Mouse (Mus musculus): ENCODE measurements around the gene Sh3d21. TPM values are rescaled to one million over a fixed set of nuclear protein-coding genes. Genes with fewer than 3 reads are reported as not detected.

The Sh3d21 gene
- polyA plus RNA-seq, 1 experiment from 2014 or later: 1.6 TPM

DNA sequence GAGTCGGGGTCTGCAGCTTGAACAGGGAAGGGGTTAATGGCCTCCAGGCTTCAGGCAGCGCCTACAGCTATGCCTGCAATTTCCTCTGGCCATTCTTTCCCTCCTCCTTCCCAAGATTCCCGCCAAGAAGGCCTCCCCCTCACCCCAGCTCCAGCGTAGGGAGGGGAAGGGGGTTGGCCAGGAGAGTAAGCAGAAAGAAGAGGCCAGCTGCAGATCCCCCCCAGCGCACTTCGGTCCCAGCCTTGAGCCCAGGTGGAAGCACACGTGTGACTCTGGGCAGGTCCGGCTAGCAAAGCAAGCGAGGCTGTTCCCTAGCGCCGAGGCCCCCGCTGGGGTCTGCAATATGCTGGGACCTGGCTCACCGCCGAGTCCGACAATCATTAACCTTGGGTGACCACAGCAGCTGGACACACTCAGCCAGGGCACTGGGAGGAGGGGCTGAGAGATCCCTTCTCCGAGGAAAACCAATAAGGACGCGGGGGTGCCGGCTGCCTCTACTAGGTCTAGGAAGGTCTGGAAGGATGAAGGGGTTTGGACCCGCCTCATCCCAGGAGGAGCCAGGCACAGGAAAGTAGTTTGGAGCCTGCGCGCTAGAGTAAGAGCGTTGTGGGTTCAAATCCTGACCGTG lies 15.6 kb downstream of the Sh3d21 start, which contains the start of gene Eva1b:
Eva1b (plus strand) TSS at position 212 of the 628 bp plus-strand sequence.
- peaks cover 28% of the 10 kb centered on the region for H3K27me3 ChIP-seq (ENCODE audit: control insufficient read depth, insufficient read depth, low read length)
- WGBS: 2% methylated on average over 24 of the region's 24 CpGs
- H3K27ac ChIP-seq (ENCODE audit: low read depth, low read length): no peak within 1 kb of the TSS

DNA sequence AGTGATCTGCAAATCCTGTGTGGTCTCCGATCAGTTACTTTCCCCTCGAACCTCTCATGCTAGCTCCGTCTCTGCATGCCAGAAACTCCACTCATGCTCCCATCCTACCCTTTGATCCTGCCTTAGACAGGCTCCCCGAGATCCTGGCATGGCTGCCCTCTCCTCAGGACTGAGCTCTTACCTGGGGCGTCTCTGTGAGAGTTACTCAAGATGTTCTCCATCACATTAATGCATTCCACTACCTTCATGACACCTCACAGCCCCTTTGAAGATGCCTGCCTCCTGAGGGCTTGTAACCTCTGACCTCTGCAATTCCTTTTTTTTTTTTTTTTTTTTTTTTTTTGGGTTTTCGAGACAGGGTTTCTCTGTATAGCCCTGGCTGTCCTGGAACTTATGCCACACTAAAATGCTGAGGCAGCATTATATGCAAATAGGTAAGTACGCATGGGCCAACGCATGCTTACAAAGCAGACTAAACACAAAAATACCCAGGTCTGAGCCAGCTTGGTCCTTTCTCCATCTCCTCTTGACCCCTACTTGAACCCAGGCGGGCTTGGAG lies 16.2 kb downstream of the Sh3d21 start:
- DNase-seq (ENCODE audit: low spot score): no peak
- H3K4me3 ChIP-seq (ENCODE audit: low read depth, low read length): no peak overlapping the region
- no peak overlapping the region for H3K9ac ChIP-seq (ENCODE audit: low read length)
- peaks cover 28% of the 10 kb centered on the region for H3K27me3 ChIP-seq (ENCODE audit: control insufficient read depth, insufficient read depth, low read length)
- peaks cover 7% of the 10 kb centered on the region for H3K4me1 ChIP-seq (replicated peaks; ENCODE audit: control insufficient read depth, insufficient read depth, low read length)
- 61% methylated on average over 9 of the region's 9 CpGs for WGBS
- H3K4me2 ChIP-seq (ENCODE audit: low read depth, low read length, severe bottlenecking): no peak overlapping the region
- no peaks in the 10 kb centered on the region for H3K9me3 ChIP-seq (ENCODE audit: control insufficient read depth, low read length)
- no peak overlapping the region for H3K27ac ChIP-seq (ENCODE audit: low read depth, low read length)
- ATAC-seq (replicated peaks; ENCODE audit: low FRiP score): peak; percentile 6; the same call in 1 of the 2 replicates
- no peaks in the 10 kb centered on the region for H3K36me3 ChIP-seq (ENCODE audit: control insufficient read depth, insufficient read depth, low read length)

More for the DNA sequence above, 15.6 kb downstream of the Sh3d21 start, which contains the start of gene Eva1b:
- Histone ChIP-seq H3K9ac (ENCODE audit: low read length) (peak within 1 kb of the TSS; percentile 52), H3K9me3 (ENCODE audit: control insufficient read depth, low read length) (no peaks in the 10 kb centered on the region), H3K4me2 (ENCODE audit: low read depth, low read length, severe bottlenecking) (peak within 1 kb of the TSS; percentile 71), H3K4me1 (replicated peaks; ENCODE audit: control insufficient read depth, insufficient read depth, low read length) (peaks cover 7% of the 10 kb centered on the region), H3K36me3 (ENCODE audit: control insufficient read depth, insufficient read depth, low read length) (no peaks in the 10 kb centered on the region), H3K4me3 (ENCODE audit: low read depth, low read length) (peak within 1 kb of the TSS; percentile 44)
- peak; percentile 73 for DNase-seq (ENCODE audit: low spot score)
- ATAC-seq (replicated peaks; ENCODE audit: low FRiP score): peak; percentile 22; the same call in 1 of the 2 replicates

DNA sequence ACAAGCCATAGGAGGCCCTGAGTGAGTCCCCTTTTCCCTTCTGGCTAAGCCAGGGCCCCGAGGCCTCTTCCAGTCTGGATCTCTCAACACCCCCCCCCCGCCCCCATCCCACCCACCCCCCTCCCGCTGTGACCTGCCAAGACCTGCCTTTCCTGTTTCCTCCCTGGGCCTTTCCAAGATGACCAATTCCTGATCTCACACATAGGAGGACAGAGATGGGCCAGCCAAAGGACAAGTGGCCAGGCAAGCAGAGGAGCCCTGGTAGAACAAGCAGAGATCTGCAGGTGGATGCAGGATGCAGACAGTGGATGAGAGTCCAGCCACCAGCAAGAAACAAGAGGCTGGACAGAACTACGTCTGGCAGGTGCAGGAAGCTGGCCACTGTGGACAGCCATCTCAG lies 17.9 kb downstream of the Sh3d21 start:
- 57% methylated on average over 4 of the region's 4 CpGs for WGBS
- ATAC-seq (replicated peaks; ENCODE audit: low FRiP score) (no peak), DNase-seq (ENCODE audit: low spot score) (no peak)
- Histone ChIP-seq H3K27me3 (ENCODE audit: control insufficient read depth, insufficient read depth, low read length) (peaks cover 28% of the 10 kb centered on the region), H3K4me2 (ENCODE audit: low read depth, low read length, severe bottlenecking) (no peak overlapping the region), H3K9ac (ENCODE audit: low read length) (no peak overlapping the region), H3K9me3 (ENCODE audit: control insufficient read depth, low read length) (no peaks in the 10 kb centered on the region), H3K4me3 (ENCODE audit: low read depth, low read length) (no peak overlapping the region), H3K27ac (ENCODE audit: low read depth, low read length) (no peak overlapping the region), H3K4me1 (replicated peaks; ENCODE audit: control insufficient read depth, insufficient read depth, low read length) (peaks cover 7% of the 10 kb centered on the region), H3K36me3 (ENCODE audit: control insufficient read depth, insufficient read depth, low read length) (no peaks in the 10 kb centered on the region)

DNA sequence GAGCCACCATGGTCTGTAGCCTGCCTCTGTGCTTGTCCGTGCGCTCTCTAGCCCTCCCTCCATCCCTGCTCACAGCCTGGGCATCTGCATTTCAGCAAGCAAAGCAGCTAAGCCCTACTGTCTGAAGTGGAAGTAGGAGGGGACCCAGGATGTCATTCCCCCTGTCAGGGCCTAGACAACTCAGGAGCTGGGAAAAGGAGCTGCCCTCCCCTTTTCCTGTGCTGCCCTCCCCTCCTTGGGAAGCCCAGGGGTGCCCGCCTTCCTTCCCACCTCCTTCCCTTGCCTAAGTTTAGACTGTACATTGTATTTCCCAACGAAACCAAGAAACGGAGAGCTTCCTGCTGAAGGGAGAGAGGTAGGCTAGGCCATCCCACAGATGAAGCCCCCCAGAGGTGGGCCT lies 22.3 kb downstream of the Sh3d21 start:
- DNase-seq (ENCODE audit: low spot score): no peak
- H3K4me2 ChIP-seq (ENCODE audit: low read depth, low read length, severe bottlenecking): no peak overlapping the region
- H3K27ac ChIP-seq (ENCODE audit: low read depth, low read length): no peak overlapping the region
- peaks cover 6% of the 10 kb centered on the region; the same call in 1 of the 2 replicates for H3K36me3 ChIP-seq (ENCODE audit: control insufficient read depth, insufficient read depth, low read length)
- no peak overlapping the region for H3K4me3 ChIP-seq (ENCODE audit: low read depth, low read length)
- no peaks in the 10 kb centered on the region for H3K4me1 ChIP-seq (replicated peaks; ENCODE audit: control insufficient read depth, insufficient read depth, low read length)
- H3K9ac ChIP-seq (ENCODE audit: low read length): no peak overlapping the region
- H3K27me3 ChIP-seq (ENCODE audit: control insufficient read depth, insufficient read depth, low read length): no peaks in the 10 kb centered on the region
- H3K9me3 ChIP-seq (ENCODE audit: control insufficient read depth, low read length): no peaks in the 10 kb centered on the region
- WGBS: 91% methylated on average over 5 of the region's 5 CpGs
- ATAC-seq (replicated peaks; ENCODE audit: low FRiP score): no peak

DNA sequence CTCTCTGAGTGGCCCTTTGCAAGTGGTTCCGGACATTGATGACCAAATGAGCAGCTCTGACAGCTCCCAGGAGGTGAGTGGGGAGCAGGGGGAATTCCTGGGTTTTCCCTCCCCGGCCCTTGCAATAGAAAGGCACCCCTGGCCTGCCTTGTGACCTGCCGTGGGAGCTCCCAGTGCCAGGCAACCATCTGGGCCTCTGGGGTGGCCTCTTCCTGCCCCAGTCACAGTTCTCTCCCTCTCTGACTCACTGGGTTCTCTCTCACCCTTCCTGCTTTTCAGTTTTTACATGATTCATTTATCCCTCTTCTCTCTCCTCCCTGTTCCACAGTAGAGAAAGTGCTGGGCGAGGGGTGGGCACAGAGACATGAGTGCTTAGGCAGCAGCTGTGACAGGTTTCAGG lies 25.5 kb downstream of the Sh3d21 start:
- H3K4me2 ChIP-seq (ENCODE audit: low read depth, low read length, severe bottlenecking): no peak overlapping the region
- 83% methylated on average over 4 of the region's 4 CpGs for WGBS
- ATAC-seq (replicated peaks; ENCODE audit: low FRiP score) (no peak), DNase-seq (ENCODE audit: low spot score) (no peak)
- no peak overlapping the region for H3K27ac ChIP-seq (ENCODE audit: low read depth, low read length)
- H3K4me3 ChIP-seq (ENCODE audit: low read depth, low read length): no peak overlapping the region
- peaks cover 6% of the 10 kb centered on the region; the same call in 1 of the 2 replicates for H3K36me3 ChIP-seq (ENCODE audit: control insufficient read depth, insufficient read depth, low read length)
- no peaks in the 10 kb centered on the region for H3K4me1 ChIP-seq (replicated peaks; ENCODE audit: control insufficient read depth, insufficient read depth, low read length)
- H3K27me3 ChIP-seq (ENCODE audit: control insufficient read depth, insufficient read depth, low read length): no peaks in the 10 kb centered on the region
- H3K9me3 ChIP-seq (ENCODE audit: control insufficient read depth, low read length): no peaks in the 10 kb centered on the region
- no peak overlapping the region for H3K9ac ChIP-seq (ENCODE audit: low read length)

DNA sequence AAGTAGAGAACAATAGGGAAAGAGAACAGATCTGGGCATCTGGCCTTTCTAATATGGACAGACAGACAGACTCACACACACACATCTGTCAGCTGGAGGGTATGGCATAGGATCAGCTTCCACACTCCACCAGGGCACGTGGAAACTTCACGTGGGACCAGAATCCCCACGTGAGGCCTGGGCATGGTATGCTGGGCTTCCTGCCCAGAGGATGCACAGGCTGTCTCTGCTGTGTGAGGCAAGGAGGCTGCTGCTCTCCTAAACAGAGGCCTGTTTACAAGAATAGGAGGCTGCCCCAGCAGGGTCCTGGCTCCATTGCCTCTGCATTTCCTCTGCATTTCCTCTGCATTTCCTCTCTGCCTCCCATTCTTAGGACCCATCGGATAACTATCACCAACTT lies 28.7 kb downstream of the Sh3d21 start:
- Histone ChIP-seq H3K4me3 (ENCODE audit: low read depth, low read length) (no peak overlapping the region), H3K4me2 (ENCODE audit: low read depth, low read length, severe bottlenecking) (no peak overlapping the region), H3K4me1 (replicated peaks; ENCODE audit: control insufficient read depth, insufficient read depth, low read length) (0 out of 2 replicates have a peak, but pooled peaks cover 2% of the 10 kb centered on the region), H3K9ac (ENCODE audit: low read length) (no peak overlapping the region), H3K9me3 (ENCODE audit: control insufficient read depth, low read length) (no peaks in the 10 kb centered on the region), H3K36me3 (ENCODE audit: control insufficient read depth, insufficient read depth, low read length) (peaks cover 6% of the 10 kb centered on the region; the same call in 1 of the 2 replicates), H3K27ac (ENCODE audit: low read depth, low read length) (no peak overlapping the region), H3K27me3 (ENCODE audit: control insufficient read depth, insufficient read depth, low read length) (no peaks in the 10 kb centered on the region)
- ATAC-seq (replicated peaks; ENCODE audit: low FRiP score): no peak
- DNase-seq (ENCODE audit: low spot score): no peak
- 92% methylated on average over 4 of the region's 4 CpGs for WGBS

DNA sequence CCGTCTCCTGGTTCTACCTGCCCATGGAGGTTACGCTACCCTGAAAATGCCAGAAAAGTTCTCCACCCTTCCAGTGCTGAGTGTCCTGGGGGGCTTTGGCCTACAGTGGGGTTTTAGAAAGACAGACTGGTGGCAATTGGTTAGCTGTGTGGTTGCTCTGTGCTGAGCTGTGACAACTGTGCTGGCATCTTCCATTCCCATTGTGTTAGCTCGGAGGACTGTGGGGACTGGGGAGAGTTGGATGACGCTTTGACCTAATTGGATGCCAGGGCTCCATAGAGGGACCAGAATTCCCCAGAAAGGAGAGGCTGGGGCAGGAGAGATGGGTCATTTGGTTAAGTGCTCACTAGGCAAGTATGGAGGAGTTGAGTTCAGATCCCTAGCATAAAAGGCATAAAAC lies 29.1 kb downstream of the Sh3d21 start:
- no peak for DNase-seq (ENCODE audit: low spot score)
- no peak overlapping the region for H3K4me2 ChIP-seq (ENCODE audit: low read depth, low read length, severe bottlenecking)
- no peak overlapping the region for H3K4me3 ChIP-seq (ENCODE audit: low read depth, low read length)
- 0 out of 2 replicates have a peak, but pooled peaks cover 2% of the 10 kb centered on the region for H3K4me1 ChIP-seq (replicated peaks; ENCODE audit: control insufficient read depth, insufficient read depth, low read length)
- no peak for ATAC-seq (replicated peaks; ENCODE audit: low FRiP score)
- H3K36me3 ChIP-seq (ENCODE audit: control insufficient read depth, insufficient read depth, low read length): peaks cover 6% of the 10 kb centered on the region; the same call in 1 of the 2 replicates
- H3K27me3 ChIP-seq (ENCODE audit: control insufficient read depth, insufficient read depth, low read length): no peaks in the 10 kb centered on the region
- no peak overlapping the region for H3K9ac ChIP-seq (ENCODE audit: low read length)
- H3K27ac ChIP-seq (ENCODE audit: low read depth, low read length): no peak overlapping the region
- no peaks in the 10 kb centered on the region for H3K9me3 ChIP-seq (ENCODE audit: control insufficient read depth, low read length)
- 94% methylated on average over 4 of the region's 4 CpGs for WGBS

DNA sequence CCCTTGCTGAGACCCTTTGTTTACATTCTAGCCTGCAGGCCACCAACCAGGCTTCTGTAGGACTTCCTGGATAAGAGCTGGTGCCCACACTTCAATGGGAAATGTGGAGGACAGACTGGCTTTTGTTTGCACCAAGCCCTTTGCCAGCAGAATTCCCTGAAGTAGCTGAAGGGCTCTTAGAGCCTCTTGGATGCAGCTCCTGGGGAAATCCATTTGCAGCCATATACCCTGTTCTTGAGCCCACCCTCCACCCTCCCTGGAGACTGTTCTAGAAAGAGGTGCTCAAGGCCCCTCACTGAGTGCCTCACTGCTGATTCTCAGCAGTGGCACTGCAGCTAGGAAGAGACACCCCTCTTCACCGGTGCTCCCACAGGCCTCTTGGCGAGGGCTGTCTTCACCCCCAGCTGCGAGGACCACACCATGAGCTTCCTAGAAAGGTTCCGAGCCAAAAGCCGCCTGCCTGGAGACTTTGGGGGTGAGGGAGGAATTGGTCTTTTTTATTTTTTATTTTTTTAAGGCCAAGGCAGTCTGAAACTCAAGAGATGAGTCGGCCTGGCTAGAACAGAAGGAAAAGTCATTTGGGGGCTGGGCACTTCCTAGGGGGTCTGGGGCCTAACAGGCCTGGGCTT lies 30.5 kb downstream of the Sh3d21 start:
- DNase-seq (ENCODE audit: low spot score) (no peak), ATAC-seq (replicated peaks; ENCODE audit: low FRiP score) (no peak)
- Histone ChIP-seq H3K4me2 (ENCODE audit: low read depth, low read length, severe bottlenecking) (no peak overlapping the region), H3K4me3 (ENCODE audit: low read depth, low read length) (no peak overlapping the region), H3K27me3 (ENCODE audit: control insufficient read depth, insufficient read depth, low read length) (no peaks in the 10 kb centered on the region), H3K9me3 (ENCODE audit: control insufficient read depth, low read length) (no peaks in the 10 kb centered on the region), H3K4me1 (replicated peaks; ENCODE audit: control insufficient read depth, insufficient read depth, low read length) (0 out of 2 replicates have a peak, but pooled peaks cover 2% of the 10 kb centered on the region), H3K27ac (ENCODE audit: low read depth, low read length) (no peak overlapping the region), H3K9ac (ENCODE audit: low read length) (no peak overlapping the region), H3K36me3 (ENCODE audit: control insufficient read depth, insufficient read depth, low read length) (peaks cover 5% of the 10 kb centered on the region; the same call in 1 of the 2 replicates)
- WGBS: 83% methylated on average over 6 of the region's 6 CpGs
